Mouse (Mus musculus) hindbrain, embryonic 11.5 days (tissue): ENCODE measurements around the gene Atg16l2. TPM values are rescaled to one million over a fixed set of nuclear protein-coding genes. Genes with fewer than 3 reads are reported as not detected.

Experiments used
- ATAC-seq: fragments of 200-750 bp; cut with Nextera tagmentation; 2 replicates; pipeline ENCODE4 v1.8.0; 2017; ENCODE audit warnings: mild to moderate bottlenecking, moderate TSS enrichment, moderate library complexity; ENCODE audit not compliant: low FRiP score
- DNase-seq: peaks from one replicate; pipeline ENCODE4 v3.0.0-alpha.2; 2015; ENCODE audit warnings: low spot score
- H3K27ac ChIP-seq: fragments of 300-500 bp; sonication (generic); 2 replicates; pipeline ENCODE4 v1.5.1; 2014; ENCODE audit warnings: mild to moderate bottlenecking, low read depth, low read length
- H3K27me3 ChIP-seq: fragments of 300-500 bp; sonication (generic); 2 replicates; pipeline ENCODE4 v1.6.1; 2014; ENCODE audit warnings: mild to moderate bottlenecking, low read length, moderate library complexity, mixed read lengths; ENCODE audit not compliant: control insufficient read depth, insufficient read depth
- H3K36me3 ChIP-seq: fragments of 300-500 bp; sonication (generic); 2 replicates; pipeline ENCODE4 v1.6.1; 2014; ENCODE audit warnings: mild to moderate bottlenecking, low read length, moderate library complexity, mixed read lengths; ENCODE audit not compliant: control insufficient read depth, insufficient read depth
- H3K4me1 ChIP-seq: fragments of 300-500 bp; sonication (generic); replicated peaks from 2 replicates; pipeline ENCODE4 v1.6.1; 2014; ENCODE audit warnings: low read length, mixed read lengths; ENCODE audit not compliant: control insufficient read depth, insufficient read depth
- H3K4me2 ChIP-seq: fragments of 300-500 bp; sonication (generic); replicated peaks from 2 replicates; pipeline ENCODE4 v1.6.1; 2014; ENCODE audit warnings: mild to moderate bottlenecking, low read depth, low read length
- H3K4me3 ChIP-seq: fragments of 300-500 bp; sonication (generic); 2 replicates; pipeline ENCODE4 v1.5.1; 2014; ENCODE audit warnings: low read depth, low read length
- H3K9ac ChIP-seq: fragments of 300-500 bp; sonication (generic); 2 replicates; pipeline ENCODE4 v1.6.1; 2014; ENCODE audit warnings: low read depth, low read length
- H3K9me3 ChIP-seq: fragments of 300-500 bp; sonication (generic); 2 replicates; pipeline ENCODE4 v1.6.1; 2016; ENCODE audit warnings: low read length; ENCODE audit not compliant: control insufficient read depth
- WGBS: fragments of 180-500 bp; shearing (Covaris S2); extraction: QIAGEN DNeasy Blood & Tissue Kit; methylation state at CpG from one replicate; pipeline ENCODE4 v1.1.7; 2014; 5-methylcytosine and 5-hydroxymethylcytosine counted together
- polyA plus RNA-seq: library from polyadenylated mRNA; unstranded; fragments of >200 nt; fragmentation: Nextera tagmentation; extraction: Ambion mirVana; gene quantifications from 2 replicates; pipeline ENCODE4 v1.2.1, GENCODE M21; 2014

Atg16l2 gene
- polyA plus RNA-seq, 1 experiment from 2014 or later = 10.7 TPM

- H3K36me3 ChIP-seq = no peaks in the 10 kb centered on the region
- H3K9ac ChIP-seq = no peak overlapping the region
- WGBS = 96% methylated on average over 3 of the region's 3 CpGs
These were observed 19.3 kb downstream of the Atg16l2 start for GRCm38 (mm10) chr7:101282721-101283120.

DNA sequence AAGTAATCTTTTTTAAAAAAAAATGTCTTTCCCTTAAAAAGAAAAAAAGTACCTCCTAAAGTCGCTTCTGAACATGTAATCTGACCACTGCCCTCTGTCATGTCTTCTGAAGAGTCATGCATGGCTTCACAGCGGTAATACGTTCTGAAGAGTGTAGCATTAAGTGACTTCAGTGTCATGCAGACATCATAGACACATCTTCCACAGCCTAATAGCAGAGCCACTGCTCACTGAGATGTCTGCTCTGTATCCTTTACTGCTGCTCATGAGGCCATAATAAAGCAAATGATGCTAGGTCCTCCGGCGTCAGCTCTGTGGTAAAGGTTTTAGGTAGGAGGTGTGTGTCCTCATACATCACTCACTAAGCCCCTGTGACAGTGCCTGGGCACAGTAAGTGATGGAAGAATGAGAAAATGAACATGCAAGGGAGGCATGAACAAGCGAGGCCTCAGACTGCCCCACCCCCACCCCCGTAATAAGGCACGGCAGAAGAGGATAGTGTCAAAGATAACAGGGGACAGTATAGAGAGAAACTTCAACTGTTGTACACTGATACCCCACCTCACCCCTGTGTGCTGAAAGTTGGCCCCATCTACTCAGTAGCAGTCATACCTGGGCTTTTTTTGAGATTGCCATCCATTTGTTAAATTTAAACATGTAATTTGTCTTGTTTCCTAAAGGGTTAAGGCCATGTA, 29.4 kb downstream of the Atg16l2 start:
- no peaks in the 10 kb centered on the region for H3K27me3 ChIP-seq
- H3K4me1 ChIP-seq = no peaks in the 10 kb centered on the region
- H3K4me3 ChIP-seq = no peak overlapping the region
- no peaks in the 10 kb centered on the region for H3K36me3 ChIP-seq
- WGBS = 90% methylated on average over 8 of the region's 8 CpGs
- H3K27ac ChIP-seq = no peak overlapping the region
- ATAC-seq = no peak
- no peak overlapping the region for H3K4me2 ChIP-seq
- H3K9ac ChIP-seq = no peak overlapping the region
- DNase-seq = no peak
- no peaks in the 10 kb centered on the region for H3K9me3 ChIP-seq

More at GRCm38 (mm10) chr7:101282721-101283120, 19.3 kb downstream of the Atg16l2 start:
- H3K27me3 ChIP-seq = no peaks in the 10 kb centered on the region
- DNase-seq (no peak), ATAC-seq (no peak)
- no peak overlapping the region for H3K4me2 ChIP-seq
- no peaks in the 10 kb centered on the region for H3K9me3 ChIP-seq
- no peak overlapping the region for H3K4me3 ChIP-seq
- H3K4me1 ChIP-seq = no peaks in the 10 kb centered on the region
- no peak overlapping the region for H3K27ac ChIP-seq

GRCm38 (mm10) chr7:101271602-101272001, 30.4 kb downstream of the Atg16l2 start:
- no peaks in the 10 kb centered on the region for H3K9me3 ChIP-seq
- no peak for ATAC-seq
- H3K27ac ChIP-seq = no peak overlapping the region
- H3K4me3 ChIP-seq = no peak overlapping the region
- H3K36me3 ChIP-seq = no peaks in the 10 kb centered on the region
- DNase-seq = no peak
- no peaks in the 10 kb centered on the region for H3K27me3 ChIP-seq
- H3K9ac ChIP-seq = no peak overlapping the region
- no peak overlapping the region for H3K4me2 ChIP-seq
- H3K4me1 ChIP-seq = no peaks in the 10 kb centered on the region
- WGBS = 85% methylated on average over 1 of the region's 1 CpGs

GRCm38 (mm10) chr7:101267457-101268259, 34.4 kb downstream of the Atg16l2 start:
- Histone ChIP-seq H3K9me3 (no peaks in the 10 kb centered on the region), H3K9ac (no peak overlapping the region), H3K4me2 (no peak overlapping the region), H3K27me3 (no peaks in the 10 kb centered on the region), H3K27ac (no peak overlapping the region), H3K4me3 (no peak overlapping the region), H3K36me3 (no peaks in the 10 kb centered on the region), H3K4me1 (no peaks in the 10 kb centered on the region)
- ATAC-seq (no peak), DNase-seq (no peak)
- 84% methylated on average over 3 of the region's 3 CpGs for WGBS

DNA sequence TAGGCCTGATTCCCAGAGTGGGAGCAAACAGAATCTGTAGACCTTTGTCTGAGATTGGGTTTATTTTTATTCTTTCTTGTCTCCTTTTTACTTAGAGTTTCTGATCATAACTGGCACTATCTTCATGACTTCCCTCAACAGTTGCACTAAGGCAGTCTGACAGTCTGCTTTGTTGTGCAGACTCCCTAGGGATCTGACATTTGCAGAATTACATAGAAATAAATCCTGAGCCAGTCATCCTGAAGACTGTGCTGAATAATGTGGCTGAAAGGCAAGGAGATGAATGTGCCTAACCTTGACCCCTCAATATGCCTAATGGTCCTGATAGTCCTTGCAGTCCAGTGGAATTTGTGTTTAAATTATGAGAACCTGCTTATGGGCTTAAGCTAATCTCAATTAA, 38.5 kb downstream of the Atg16l2 start:
- Histone ChIP-seq H3K27me3 (no peaks in the 10 kb centered on the region), H3K4me3 (no peak overlapping the region), H3K4me2 (no peak overlapping the region), H3K36me3 (no peaks in the 10 kb centered on the region), H3K27ac (no peak overlapping the region), H3K4me1 (no peaks in the 10 kb centered on the region), H3K9me3 (no peaks in the 10 kb centered on the region), H3K9ac (no peak overlapping the region)
- DNase-seq = no peak
- no peak for ATAC-seq

- no peaks in the 10 kb centered on the region for H3K9me3 ChIP-seq
- H3K27me3 ChIP-seq = no peaks in the 10 kb centered on the region
- 81% methylated on average over 4 of the region's 4 CpGs for WGBS
- no peak overlapping the region for H3K9ac ChIP-seq
- H3K27ac ChIP-seq = no peak overlapping the region
- no peaks in the 10 kb centered on the region for H3K36me3 ChIP-seq
- DNase-seq (no peak), ATAC-seq (no peak)
- H3K4me1 ChIP-seq = no peaks in the 10 kb centered on the region
- H3K4me3 ChIP-seq = no peak overlapping the region
- no peak overlapping the region for H3K4me2 ChIP-seq
These were observed 40.0 kb downstream of the Atg16l2 start for GRCm38 (mm10) chr7:101261941-101262546.

DNA sequence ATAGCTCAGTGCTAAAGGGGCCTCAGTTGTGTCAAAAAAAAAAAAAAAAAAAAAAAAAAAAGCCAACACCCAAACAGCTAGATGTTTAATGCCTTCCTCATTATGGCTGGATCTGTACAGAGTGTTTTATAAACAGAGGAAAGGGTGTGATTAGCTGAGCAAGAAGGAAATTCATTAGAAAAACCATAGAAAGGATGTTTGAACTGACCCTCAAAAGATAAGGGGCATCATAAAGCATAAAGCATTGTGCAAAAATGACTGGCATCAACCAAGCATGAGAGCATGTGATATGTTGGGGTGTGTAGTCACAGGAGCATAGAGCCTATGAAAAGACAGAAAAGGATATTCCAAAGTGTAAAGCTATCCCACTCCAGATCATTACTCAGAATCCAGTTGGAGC, 43.6 kb downstream of the Atg16l2 start:
- H3K27me3 ChIP-seq = no peaks in the 10 kb centered on the region
- H3K9ac ChIP-seq = no peak overlapping the region
- no peak for DNase-seq
- H3K36me3 ChIP-seq = 0 out of 2 replicates have a peak, but pooled peaks cover 2% of the 10 kb centered on the region
- ATAC-seq = no peak
- H3K4me3 ChIP-seq = no peak overlapping the region
- H3K9me3 ChIP-seq = no peaks in the 10 kb centered on the region
- no peaks in the 10 kb centered on the region for H3K4me1 ChIP-seq
- H3K4me2 ChIP-seq = no peak overlapping the region
- H3K27ac ChIP-seq = no peak overlapping the region

- ATAC-seq = no peak
- Histone ChIP-seq H3K4me1 (no peaks in the 10 kb centered on the region), H3K27me3 (no peaks in the 10 kb centered on the region), H3K9ac (no peak overlapping the region), H3K36me3 (peaks cover 2% of the 10 kb centered on the region; the same call in 1 of the 2 replicates), H3K27ac (no peak overlapping the region), H3K4me3 (no peak overlapping the region), H3K4me2 (no peak overlapping the region), H3K9me3 (no peaks in the 10 kb centered on the region)
- 62% methylated on average over 2 of the region's 2 CpGs for WGBS
- no peak for DNase-seq
These were observed 49.0 kb downstream of the Atg16l2 start for GRCm38 (mm10) chr7:101253071-101253470.
